Mouse (Mus musculus) lung, postnatal 0 days (tissue): ENCODE results near the gene Cdca4.

Source experiments
- CTCF ChIP-seq: IDR thresholded peaks from 2 replicates; pipeline ENCODE4 v1.5.1; 2016; ENCODE audit warnings: antibody characterized with exemption, mild to moderate bottlenecking
- EP300 ChIP-seq: IDR thresholded peaks from 2 replicates; pipeline ENCODE4 v1.6.1; 2016; ENCODE audit warnings: antibody characterized with exemption, mild to moderate bottlenecking, control low read depth

DNA sequence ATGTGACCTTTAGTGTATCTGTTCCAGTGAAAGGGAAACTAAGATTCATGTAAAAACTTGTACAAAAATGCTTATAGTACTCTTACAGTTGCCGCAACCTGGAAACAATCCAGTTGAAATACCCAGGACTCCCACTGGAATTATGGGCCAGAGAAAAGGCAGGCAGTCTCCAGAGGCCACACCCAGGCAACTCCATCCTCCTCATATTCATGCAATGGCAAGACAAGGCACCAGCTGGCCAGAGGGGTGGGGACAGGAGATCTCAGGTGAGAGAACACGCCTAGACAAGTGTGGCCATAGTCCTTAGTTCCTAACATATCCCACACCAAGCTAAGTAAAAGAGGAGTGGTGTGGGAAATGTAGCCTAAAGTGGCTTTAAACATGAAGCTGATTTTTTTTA is 6.5 kb downstream of the Cdca4 start:
- TF ChIP-seq CTCF (no peak), EP300 (no peak)
